Mouse (Mus musculus) spleen, adult 12 weeks (tissue): ENCODE measurements at regions not wholly inside any gene's neighbourhood (a gene's known extent, or its start where the extent isn't known, plus 50 kb on each side); places are given as distances from the start of the nearest gene placed in this dataset.

Source experiments
- DNase-seq: peaks from one replicate; pipeline ENCODE4 v3.0.0; 2022; ENCODE audit warnings: low spot score

DNA sequence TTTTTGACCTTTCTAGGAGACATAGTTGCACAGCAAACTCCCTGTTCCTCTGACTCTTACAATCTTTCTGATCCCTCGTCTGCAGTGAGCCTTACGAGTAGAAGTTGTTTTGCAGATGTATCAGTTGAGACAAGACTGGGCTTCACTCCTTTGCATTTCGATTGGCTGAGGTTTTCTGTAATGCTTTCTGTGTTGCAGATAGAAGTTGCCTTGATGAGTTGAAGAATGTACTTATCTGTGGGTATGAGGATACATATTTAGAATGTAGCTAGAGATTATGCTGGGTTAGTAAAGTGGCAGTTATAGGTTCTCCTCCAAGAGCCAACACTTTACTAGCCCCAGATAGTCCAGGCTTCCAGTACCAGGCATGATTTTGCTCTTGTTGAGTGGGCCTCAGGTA is 199.7 kb upstream of the Id2 start:
- DNase-seq, result no peak

DNA sequence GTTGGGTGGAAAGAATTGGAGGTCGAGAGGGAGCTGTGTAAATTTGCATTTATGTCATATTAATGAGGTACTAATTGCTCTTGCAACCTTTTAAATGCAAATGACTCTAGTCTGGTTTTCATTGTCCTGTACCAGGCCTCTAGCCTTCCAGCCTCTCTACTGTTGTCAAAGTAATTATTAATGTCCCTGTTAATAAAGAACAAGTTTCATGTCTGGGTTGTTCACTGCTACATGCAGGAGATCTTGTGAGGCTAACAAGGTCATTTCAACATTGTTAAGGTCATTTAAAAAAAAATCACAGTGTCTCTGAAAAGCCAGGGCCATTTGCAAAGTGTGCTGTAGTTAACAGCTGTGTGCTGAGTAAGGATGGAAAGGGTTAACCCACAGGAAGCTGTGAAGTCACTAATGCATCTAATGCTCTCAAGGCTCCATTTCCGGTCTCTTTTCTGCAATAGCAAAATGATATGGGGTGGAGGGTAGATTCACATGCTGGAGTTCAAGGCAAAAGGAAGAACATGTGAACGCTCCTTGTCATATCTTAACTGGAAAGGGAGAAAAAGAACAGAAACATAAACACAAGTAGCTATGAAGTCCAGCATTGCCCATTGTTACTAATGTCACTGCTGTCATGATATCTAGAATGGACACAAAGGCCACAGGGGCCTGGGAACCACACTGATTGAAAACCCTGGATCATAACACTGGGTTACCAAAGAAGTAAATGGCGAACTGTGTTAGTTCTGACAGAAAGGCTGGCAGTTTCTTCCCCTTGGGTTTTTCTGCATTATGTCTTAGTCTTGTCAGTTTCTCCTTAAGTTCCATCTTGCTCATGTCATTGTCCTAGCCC is 197.5 kb upstream of the Id2 start:
- DNase-seq, result no peak

- no peak for DNase-seq
These were observed 196.7 kb upstream of the Id2 start for GRCm38 (mm10) chr12:25293470-25294178.

GRCm38 (mm10) chr12:25289381-25289780 is 192.4 kb upstream of the Id2 start:
- no peak for DNase-seq

DNA sequence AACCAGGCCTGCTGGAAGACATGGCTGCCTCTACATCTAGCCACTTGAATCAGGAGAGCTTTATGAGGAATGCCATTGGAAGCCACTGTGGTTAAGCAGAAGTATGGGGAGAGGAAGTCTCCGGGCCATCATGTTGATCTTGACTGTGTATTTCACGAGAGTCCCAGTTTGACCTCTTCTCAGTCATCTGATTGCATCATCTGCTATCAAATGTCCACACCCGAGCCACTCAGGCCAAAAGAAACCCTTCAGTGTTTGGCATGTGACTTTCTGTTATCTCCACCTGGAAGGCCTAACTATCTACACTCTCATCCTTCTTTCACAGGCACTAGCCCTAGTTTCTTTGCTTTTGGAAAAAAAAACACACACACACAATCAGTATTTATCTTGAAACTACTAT is 186.9 kb upstream of the Id2 start:
- no peak for DNase-seq

DNA sequence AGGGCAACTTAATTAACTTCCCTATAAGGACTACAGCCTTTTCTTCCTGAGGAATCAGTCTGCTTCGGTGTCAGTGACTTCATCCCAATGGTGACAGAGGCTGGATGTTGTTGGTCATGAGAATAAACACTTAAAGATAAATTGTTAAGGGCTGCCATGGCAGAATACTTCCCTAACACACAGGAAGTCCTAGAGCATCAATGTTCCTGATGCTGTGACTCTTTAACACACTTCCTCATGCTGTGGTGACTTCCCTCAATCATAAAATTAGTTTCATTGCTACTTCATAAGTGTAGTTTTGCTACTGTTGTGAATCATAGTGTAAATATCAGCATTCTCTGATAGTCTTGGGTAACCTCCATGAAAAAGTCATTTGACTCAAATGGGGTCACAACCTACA is 184.5 kb upstream of the Id2 start:
- no peak for DNase-seq

- no peak for DNase-seq
These were observed 176.8 kb upstream of the Id2 start for GRCm38 (mm10) chr12:25273631-25274305.

DNA sequence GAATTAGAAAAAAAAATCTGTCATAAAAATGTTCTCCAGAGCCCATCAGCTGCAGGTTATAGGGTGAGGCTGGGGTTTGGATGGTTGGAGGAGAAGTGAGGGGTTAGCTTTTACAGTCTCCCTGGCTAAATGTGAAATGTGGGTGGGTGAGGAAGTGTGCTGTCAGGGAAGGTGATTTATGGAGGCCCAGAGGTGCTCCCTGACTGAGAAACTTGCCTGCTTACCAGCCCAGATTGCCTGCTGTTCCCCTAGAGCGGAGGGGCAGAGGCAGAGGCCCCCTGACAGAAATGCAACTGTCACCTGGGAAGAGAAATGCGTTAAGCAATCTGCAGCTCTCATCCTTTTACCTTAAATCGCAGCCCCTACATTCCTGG is 175.8 kb upstream of the Id2 start:
- no peak for DNase-seq

- DNase-seq, result no peak
These were observed 175.3 kb upstream of the Id2 start for GRCm38 (mm10) chr12:25272114-25272751.

DNA sequence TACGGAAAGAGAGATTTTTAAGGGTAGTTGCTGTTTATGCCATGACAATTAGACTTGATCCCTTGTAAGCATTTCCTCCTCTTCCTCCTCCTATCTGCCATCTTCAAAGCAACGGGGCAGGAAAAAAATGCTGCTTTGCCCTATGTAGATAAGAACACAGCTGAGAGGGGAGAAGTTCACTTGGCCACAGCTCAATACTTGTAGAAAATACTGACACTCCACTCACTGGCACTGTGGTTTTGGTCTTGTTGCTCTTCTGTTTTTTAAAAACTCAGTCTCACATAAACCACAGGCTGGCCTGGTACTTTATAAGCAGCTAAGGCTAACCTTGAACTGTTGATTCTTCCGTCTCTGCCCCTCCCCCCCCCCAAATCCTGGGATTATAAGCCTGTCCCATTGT is 172.9 kb upstream of the Id2 start:
- no peak for DNase-seq

DNA sequence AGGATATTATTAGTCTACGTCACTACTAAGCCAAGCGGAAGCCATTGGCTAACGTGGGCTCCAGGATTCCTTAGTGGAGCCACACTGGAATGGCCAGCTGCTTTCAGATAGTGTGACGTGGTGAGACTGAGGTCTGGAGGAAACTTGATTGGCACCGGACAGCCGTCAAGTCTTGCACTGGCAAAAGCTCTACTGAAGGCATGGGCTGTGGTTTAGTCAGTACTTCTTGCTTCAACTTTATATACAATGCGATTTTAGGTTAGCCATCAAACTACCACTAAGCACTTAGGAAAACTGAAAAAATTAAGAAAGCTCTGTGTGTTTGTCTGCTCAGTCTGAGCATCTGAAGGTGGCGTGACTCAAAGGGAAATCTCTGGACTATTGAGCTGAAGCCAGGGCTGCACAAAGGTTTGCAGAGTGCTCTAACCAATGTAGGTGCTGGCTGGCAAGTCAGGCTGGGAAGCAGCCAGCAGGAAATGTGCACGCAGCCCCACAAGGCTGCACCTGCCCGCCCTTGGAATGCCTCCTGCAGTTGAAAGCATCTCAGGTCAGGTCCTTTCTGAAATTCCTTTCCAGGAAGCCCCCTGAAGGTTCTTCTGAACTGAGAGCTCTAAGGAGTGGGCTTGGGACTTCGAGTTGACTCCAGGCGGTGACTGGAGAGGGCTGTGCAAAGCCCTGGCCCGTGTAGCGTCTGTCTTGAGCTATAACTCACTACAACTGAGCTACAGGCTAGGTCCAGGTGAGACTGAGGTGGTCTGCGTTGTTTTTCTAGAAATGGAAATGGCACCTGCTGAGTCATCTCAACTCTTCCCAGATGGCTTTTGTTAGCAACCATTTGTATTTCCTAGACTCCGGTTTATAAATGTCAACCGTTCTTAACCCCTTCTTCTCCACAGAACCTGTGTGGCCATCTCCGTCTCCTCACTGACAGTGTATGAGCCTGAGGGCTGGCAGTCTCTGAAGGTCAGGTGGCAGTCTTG is 172.2 kb upstream of the Id2 start:
- DNase-seq, result no peak

GRCm38 (mm10) chr12:25268323-25268722 is 171.4 kb upstream of the Id2 start:
- DNase-seq, result no peak

GRCm38 (mm10) chr12:25267572-25268115 is 170.7 kb upstream of the Id2 start:
- DNase-seq, result no peak

DNA sequence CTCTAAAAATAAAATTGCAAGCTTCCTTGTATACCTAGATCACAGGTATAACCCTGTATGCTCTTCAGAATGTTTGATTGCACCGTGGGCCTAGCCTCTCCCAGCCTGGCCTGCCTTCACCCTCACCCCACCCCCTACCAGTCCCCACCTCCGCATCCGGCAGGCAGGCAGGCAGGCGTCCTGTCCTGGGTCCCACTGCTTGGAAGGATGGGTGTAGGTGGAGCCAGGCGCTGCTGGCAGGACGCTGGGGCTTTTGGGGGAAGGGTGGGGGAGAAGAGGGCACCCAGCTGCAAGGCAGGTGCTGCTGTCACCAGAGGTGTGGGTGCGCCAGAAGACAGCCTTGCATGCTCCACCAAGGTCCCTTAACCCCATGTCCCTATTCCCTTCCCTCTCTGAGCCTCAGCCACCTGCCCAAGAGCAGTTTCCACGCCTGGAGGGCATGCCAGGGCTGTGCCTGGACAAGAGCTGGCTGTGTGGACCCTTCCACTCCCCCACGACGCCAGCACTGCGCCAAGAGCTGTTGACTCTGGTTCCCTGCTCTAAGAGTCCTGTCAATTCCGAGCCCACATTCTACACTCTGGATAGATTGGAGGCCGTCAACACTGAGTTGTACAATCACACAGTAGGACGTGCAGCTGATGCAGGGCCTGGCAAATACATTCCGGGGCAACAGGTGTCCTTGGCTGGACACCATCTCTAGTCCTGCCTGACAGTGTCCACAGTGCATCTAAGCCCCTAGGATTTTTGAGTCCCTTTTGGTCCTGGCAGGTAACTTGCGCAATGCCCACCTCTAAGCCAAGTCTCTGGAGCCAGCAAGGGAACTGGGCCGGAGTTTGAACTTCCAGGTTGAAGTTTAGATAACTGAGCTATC is 170.0 kb upstream of the Id2 start:
- DNase-seq, result no peak

DNA sequence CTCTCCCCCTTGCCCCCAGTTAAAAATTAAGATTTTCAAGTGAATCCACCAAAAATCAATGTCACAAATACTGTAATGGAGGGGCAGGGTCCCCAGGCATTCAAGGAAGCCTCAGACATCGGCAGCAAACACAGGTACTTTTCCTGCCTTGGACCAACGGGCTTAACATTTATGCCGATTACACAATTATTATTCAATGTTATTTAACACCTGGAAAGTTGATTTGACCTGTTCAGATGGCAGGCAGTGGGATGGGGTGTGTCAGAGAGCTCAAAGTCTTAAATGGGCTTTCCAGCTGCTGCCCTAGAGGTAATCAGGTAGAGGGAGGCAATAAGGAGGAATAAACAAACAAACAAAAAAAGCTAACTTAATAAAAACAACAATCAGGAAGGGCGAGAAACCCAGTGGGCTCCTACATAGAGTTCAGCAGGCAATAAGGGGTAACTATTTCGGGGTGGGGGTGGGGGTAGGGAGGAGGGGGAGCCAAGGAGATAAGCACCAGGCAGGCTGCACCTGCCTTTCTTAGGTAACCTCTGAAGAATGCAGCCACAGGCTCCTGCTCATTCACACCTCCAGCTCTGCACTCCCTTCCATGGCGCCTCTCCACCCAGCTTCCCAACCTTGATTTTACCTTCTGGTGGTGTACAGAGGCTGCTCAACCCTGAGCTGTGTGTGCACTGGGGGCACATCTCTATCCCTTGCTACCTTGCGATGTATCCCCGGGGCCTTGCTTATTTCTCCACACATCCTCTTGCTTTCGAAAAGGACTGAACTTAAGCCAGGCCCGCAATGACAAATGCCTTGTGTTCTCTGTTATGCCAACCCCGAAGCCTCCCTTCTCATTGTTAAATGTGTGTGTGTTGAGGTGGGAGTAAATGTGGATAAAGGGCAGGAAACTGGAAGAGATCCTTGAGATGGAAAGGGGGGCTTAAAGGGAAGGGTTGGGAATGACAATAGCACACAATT is 168.9 kb upstream of the Id2 start:
- DNase-seq, result no peak

- DNase-seq, result no peak
These were observed 168.1 kb upstream of the Id2 start for GRCm38 (mm10) chr12:25265066-25265465.

GRCm38 (mm10) chr12:25264408-25264807 is 167.5 kb upstream of the Id2 start:
- DNase-seq, result no peak

- DNase-seq, result no peak
These were observed 165.5 kb upstream of the Id2 start for GRCm38 (mm10) chr12:25262461-25262860.

DNA sequence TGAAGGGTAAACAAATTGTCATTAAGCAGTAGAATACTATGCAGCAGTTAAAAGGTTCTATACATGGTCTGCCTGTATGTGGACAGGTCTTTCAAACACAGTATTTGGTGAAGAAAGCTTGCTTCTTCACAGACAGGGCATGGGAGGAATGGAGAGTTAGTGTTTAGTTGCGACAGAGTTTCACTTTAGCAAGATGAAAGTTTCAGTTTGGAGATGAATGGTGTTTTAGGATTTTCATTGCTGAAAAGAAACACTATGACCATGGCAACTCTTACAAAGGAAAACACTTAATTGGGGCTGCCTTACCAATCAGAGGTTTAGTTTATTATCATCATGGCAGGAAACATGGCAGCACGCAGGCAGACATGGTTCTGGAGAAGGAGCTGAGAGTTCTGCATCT is 162.2 kb upstream of the Id2 start:
- no peak for DNase-seq
